Mouse (Mus musculus) thymus, adult 2 months (tissue): ENCODE measurements around the gene Plekha6.

ENCODE experiments used
- CTCF ChIP-seq: fragments of 200-500 bp; IDR thresholded peaks from 2 replicates; pipeline ENCODE4 v1.5.1; 2012; ENCODE audit warnings: mild to moderate bottlenecking, control low read depth, low read length, moderate library complexity, borderline replicate concordance; ENCODE audit not compliant: control insufficient read depth, poor library complexity, insufficient read depth; ENCODE audit errors: extremely low read depth
- POLR2A ChIP-seq: fragments of 200-500 bp; IDR thresholded peaks from 2 replicates; pipeline ENCODE4 v1.6.1; 2012; ENCODE audit warnings: mild to moderate bottlenecking, low read length, control low read depth, moderate library complexity; ENCODE audit not compliant: control insufficient read depth, poor library complexity, insufficient read depth; ENCODE audit errors: extremely low read depth

- no peak for TF ChIP-seq CTCF
- no peak for TF ChIP-seq POLR2A
Observed at GRCm38 (mm10) chr1:133344357-133344756, 180.3 kb downstream of the Plekha6 start.
